Comparison of ENCODE assay signal across 10 mouse cellular contexts in the genomic region with DNA sequence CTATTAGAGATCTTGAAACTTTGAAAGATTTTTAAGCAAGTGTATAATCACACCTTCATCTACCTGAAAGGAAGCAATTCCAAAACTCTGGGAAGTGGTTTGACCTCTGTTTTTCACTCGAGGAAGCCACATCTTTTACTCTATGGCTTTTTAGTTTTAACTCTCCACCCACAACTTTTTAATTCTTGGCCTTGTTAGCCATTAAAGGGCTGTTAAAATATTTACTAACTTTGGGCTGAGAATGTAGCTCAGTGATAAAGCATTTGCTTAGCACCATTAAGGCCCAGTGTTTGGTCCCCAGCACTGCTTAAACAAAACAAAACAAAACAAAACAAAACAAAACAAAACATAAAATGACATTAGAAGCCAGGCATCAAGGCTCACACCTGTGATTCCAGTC. TPM values are rescaled to one million over a fixed set of nuclear protein-coding genes. Genes with fewer than 3 reads are reported as not detected.
DNase-seq lines count a peak whose midpoint lies in the region; ATAC-seq lines count a peak whose summit lies in the region.
"Had no signal": no experiment of that assay in that cellular context is flagged by ENCODE, and none has a peak within 500 bp of the region (broad histone marks: within the 10 kb centered on the region; RNA-seq: fewer than 3 reads in every experiment).

No protein-coding gene starts in this region.

- ATAC-seq in kidney, embryonic 16.5 days (ENCODE audit: low FRiP score, low TSS enrichment): no peak
- no peak for ATAC-seq in embryonic facial prominence, embryonic 14.5 days (ENCODE audit: low read depth)
- no peak for ATAC-seq in neural tube, embryonic 13.5 days (ENCODE audit: low read depth)
- ATAC-seq in megakaryocyte progenitor cell, adult 5-6 weeks (replicated peaks; ENCODE audit: poor library complexity): no peak

- H3K4me2 ChIP-seq in kidney, embryonic 16.5 days (replicated peaks; ENCODE audit: low read depth, low read length): peak overlapping the region; percentile 70
- peak overlapping the region; percentile 90 for H3K4me2 ChIP-seq in embryonic facial prominence, embryonic 14.5 days (ENCODE audit: low read depth, low read length)
- peak overlapping the region; percentile 95 for H3K4me2 ChIP-seq in neural tube, embryonic 13.5 days

- H3K9me3 ChIP-seq in kidney, embryonic 16.5 days (ENCODE audit: low read length): no peaks in the 10 kb centered on the region
- no peaks in the 10 kb centered on the region for H3K9me3 ChIP-seq in embryonic facial prominence, embryonic 14.5 days (ENCODE audit: control insufficient read depth, low read length)
- H3K9me3 ChIP-seq in neural tube, embryonic 13.5 days: no peaks in the 10 kb centered on the region

- DNase-seq in kidney, postnatal 4 days: no peak
- DNase-seq in embryonic facial prominence, embryonic 14.5 days (ENCODE audit: low spot score): no peak
- peak; percentile 2 for DNase-seq in induced T-regulatory cell, adult 2 months (ENCODE audit: low read depth)
- DNase-seq in layer of hippocampus, adult 18-20 months (ENCODE audit: low spot score in 2 of 2): no peak
- DNase-seq: lung, postnatal 14 days; thymus, postnatal 4 days had no signal

- H3K36me3 ChIP-seq in kidney, embryonic 16.5 days (ENCODE audit: insufficient read depth, low read length): no peaks in the 10 kb centered on the region
- H3K36me3 ChIP-seq in embryonic facial prominence, embryonic 14.5 days (ENCODE audit: control insufficient read depth, insufficient read depth, low read length): no peaks in the 10 kb centered on the region
- no peaks in the 10 kb centered on the region for H3K36me3 ChIP-seq in neural tube, embryonic 13.5 days

- H3K9ac ChIP-seq in kidney, embryonic 16.5 days (replicated peaks; ENCODE audit: low read length): no peak overlapping the region
- no peak overlapping the region for H3K9ac ChIP-seq in embryonic facial prominence, embryonic 14.5 days (ENCODE audit: low read depth, low read length)
- no peak overlapping the region for H3K9ac ChIP-seq in neural tube, embryonic 13.5 days

- peak overlapping the region; percentile 93 for H3K4me3 ChIP-seq in kidney, embryonic 16.5 days (ENCODE audit: low read length)
- peak overlapping the region; percentile 84; the same call in 1 of the 2 replicates for H3K4me3 ChIP-seq in embryonic facial prominence, embryonic 14.5 days (ENCODE audit: low read depth, low read length)
- H3K4me3 ChIP-seq in neural tube, embryonic 13.5 days: no peak overlapping the region
- H3K4me3 ChIP-seq: layer of hippocampus, adult 2 months had no signal

- peaks cover 25% of the 10 kb centered on the region for H3K4me1 ChIP-seq in kidney, embryonic 16.5 days (ENCODE audit: insufficient read depth, low read length)
- peaks cover 4% of the 10 kb centered on the region; the same call in 1 of the 2 replicates for H3K4me1 ChIP-seq in embryonic facial prominence, embryonic 14.5 days (ENCODE audit: control insufficient read depth, insufficient read depth, low read length)
- peaks cover 24% of the 10 kb centered on the region for H3K4me1 ChIP-seq in neural tube, embryonic 13.5 days (replicated peaks)

- H3K27me3 ChIP-seq in kidney, embryonic 16.5 days (ENCODE audit: insufficient read depth, low read length): peaks cover 7% of the 10 kb centered on the region
- H3K27me3 ChIP-seq in embryonic facial prominence, embryonic 14.5 days (replicated peaks; ENCODE audit: control insufficient read depth, insufficient read depth, low read length): peaks cover 21% of the 10 kb centered on the region
- peaks cover 30% of the 10 kb centered on the region for H3K27me3 ChIP-seq in neural tube, embryonic 13.5 days

- WGBS in kidney, embryonic 16.5 days: 34% methylated on average over 1 of the region's 1 CpGs
- WGBS in embryonic facial prominence, embryonic 14.5 days: 44% methylated on average over 1 of the region's 1 CpGs
- WGBS in neural tube, embryonic 13.5 days: 20% methylated on average over 1 of the region's 1 CpGs

- H3K27ac ChIP-seq in kidney, embryonic 16.5 days (ENCODE audit: low read length): no peak overlapping the region
- H3K27ac ChIP-seq in embryonic facial prominence, embryonic 14.5 days (replicated peaks; ENCODE audit: low read depth, low read length): no peak overlapping the region
- no peak overlapping the region for H3K27ac ChIP-seq in neural tube, embryonic 13.5 days (replicated peaks)
- H3K27ac ChIP-seq: layer of hippocampus, adult 2 months had no signal

RNA-seq across cellular contexts. Expression of a gene that starts 2.2 kb away (rescaled TPM):
- polyA plus RNA-seq in kidney, embryonic 16.5 days (2015; fragmentation: Nextera tagmentation; extraction: Ambion mirVana): 13.4 and 13.6 TPM in 2 replicates
- polyA plus RNA-seq in embryonic facial prominence, embryonic 14.5 days (2014; fragmentation: Nextera tagmentation; extraction: Ambion mirVana): 7.1 TPM in 2 replicates
- 4.8 TPM in 2 replicates for polyA plus RNA-seq in neural tube, embryonic 13.5 days (2015; fragmentation: Nextera tagmentation; extraction: Ambion mirVana)
- total RNA-seq in layer of hippocampus, adult 18-20 months (2021): 1 to 10 TPM; 2.6 to 2.7 TPM
- 0.54 and 0.64 TPM in 2 replicates for total RNA-seq in megakaryocyte progenitor cell, adult 5-6 weeks (2015)
- total RNA-seq in megakaryocyte progenitor cell, adult 5-6 weeks (2017): 0.17 TPM in 1 of 2 replicates, not detected in the other
